Mouse (Mus musculus) bone marrow, adult 2 months (tissue): ENCODE data around the gene Olfr1295.

Experiments used
- CTCF ChIP-seq: fragments of 200-500 bp; IDR thresholded peaks from 2 replicates; pipeline ENCODE4 v1.5.1; 2011; ENCODE audit warnings: low read length, control low read depth; ENCODE audit not compliant: control insufficient read depth, insufficient read depth
- POLR2A ChIP-seq: fragments of 200-500 bp; IDR thresholded peaks from 2 replicates; pipeline ENCODE4 v1.6.1; 2011; ENCODE audit warnings: low read depth, mild to moderate bottlenecking, control low read depth, low read length, borderline replicate concordance; ENCODE audit not compliant: control insufficient read depth

DNA sequence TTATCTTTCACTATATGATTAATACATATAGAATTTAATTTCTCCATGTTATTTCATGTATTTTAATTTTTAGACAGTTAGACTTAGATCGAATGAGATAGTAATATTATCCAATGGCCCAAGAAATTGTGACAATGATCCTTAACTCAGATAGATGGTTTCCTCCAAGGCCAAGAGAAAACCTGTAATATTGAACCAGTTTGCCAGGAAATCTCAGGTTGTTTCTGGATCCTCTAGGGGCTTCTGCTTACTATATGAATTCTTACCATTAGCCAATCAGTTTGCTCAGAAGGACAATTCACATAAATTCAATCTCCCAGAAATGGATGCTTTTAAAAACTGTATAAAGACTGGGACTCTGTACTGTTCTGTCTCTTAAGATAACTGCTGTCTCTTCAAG, 44.6 kb downstream of the Olfr1295 start, which contains the start of gene Olfr1293-ps:
- no peak for TF ChIP-seq POLR2A
- TF ChIP-seq CTCF: no peak
